Mouse (Mus musculus) induced T-regulatory cell, adult 2 months (primary cell): Measurements from ENCODE around the gene Myt1l.

Source experiments
- DNase-seq: peaks from one replicate; pipeline ENCODE4 v3.0.0-alpha.2; 2012; ENCODE audit warnings: low read depth

The Myt1l gene

GRCm38 (mm10) chr12:29528031-29528771 lies at the start of gene Myt1l:
TSS of gene Myt1l (plus strand) at chr12:29528384.
- no peak for DNase-seq

GRCm38 (mm10) chr12:29486424-29487035 lies 41.7 kb upstream of the Myt1l start:
- no peak for DNase-seq

GRCm38 (mm10) chr12:29526236-29526644 lies 1.9 kb upstream of the Myt1l start:
- no peak for DNase-seq

- no peak for DNase-seq
Measured at GRCm38 (mm10) chr12:29527048-29527761, 979 bp upstream of the Myt1l start.

- DNase-seq = no peak
Measured at GRCm38 (mm10) chr12:29530241-29530725, 2.1 kb downstream of the Myt1l start.

- no peak for DNase-seq
Measured at GRCm38 (mm10) chr12:29530823-29531222, 2.6 kb downstream of the Myt1l start.

- DNase-seq = no peak
Measured at GRCm38 (mm10) chr12:29533071-29533876, 5.1 kb downstream of the Myt1l start.

GRCm38 (mm10) chr12:29534326-29534725 lies 6.1 kb downstream of the Myt1l start:
- no peak for DNase-seq

- no peak for DNase-seq
Measured at GRCm38 (mm10) chr12:29534761-29535300, 6.6 kb downstream of the Myt1l start.

GRCm38 (mm10) chr12:29537916-29538315 lies 9.7 kb downstream of the Myt1l start:
- no peak for DNase-seq

- DNase-seq = no peak
Measured at GRCm38 (mm10) chr12:29538456-29538855, 10.3 kb downstream of the Myt1l start.

- no peak for DNase-seq
Measured at GRCm38 (mm10) chr12:29539106-29539505, 10.9 kb downstream of the Myt1l start.

- no peak for DNase-seq
Measured at GRCm38 (mm10) chr12:29540741-29541140, 12.6 kb downstream of the Myt1l start.

GRCm38 (mm10) chr12:29546073-29546472 lies 17.9 kb downstream of the Myt1l start:
- no peak for DNase-seq

- no peak for DNase-seq
Measured at GRCm38 (mm10) chr12:29547112-29547511, 18.9 kb downstream of the Myt1l start.

GRCm38 (mm10) chr12:29547755-29548154 lies 19.6 kb downstream of the Myt1l start:
- no peak for DNase-seq

GRCm38 (mm10) chr12:29553138-29553537 lies 25.0 kb downstream of the Myt1l start:
- DNase-seq = no peak

GRCm38 (mm10) chr12:29555718-29556117 lies 27.5 kb downstream of the Myt1l start:
- no peak for DNase-seq

- no peak for DNase-seq
Measured at GRCm38 (mm10) chr12:29556408-29556807, 28.2 kb downstream of the Myt1l start.

- no peak for DNase-seq
Measured at GRCm38 (mm10) chr12:29556901-29557300, 28.7 kb downstream of the Myt1l start.

- no peak for DNase-seq
Measured at GRCm38 (mm10) chr12:29559769-29560168, 31.6 kb downstream of the Myt1l start.

- DNase-seq = no peak
Measured at GRCm38 (mm10) chr12:29561222-29561621, 33.0 kb downstream of the Myt1l start.
